Mouse (Mus musculus) retina, postnatal 7 days (tissue): ENCODE measurements around the gene Me3.

Experiments used
- DNase-seq: peaks from one replicate; pipeline ENCODE4 v3.0.0-alpha.2; 2012; ENCODE audit warnings: low read depth, low spot score

Gene Me3

GRCm38 (mm10) chr7:89829201-89829600, 197.0 kb downstream of the Me3 start:
- no peak for DNase-seq

DNA sequence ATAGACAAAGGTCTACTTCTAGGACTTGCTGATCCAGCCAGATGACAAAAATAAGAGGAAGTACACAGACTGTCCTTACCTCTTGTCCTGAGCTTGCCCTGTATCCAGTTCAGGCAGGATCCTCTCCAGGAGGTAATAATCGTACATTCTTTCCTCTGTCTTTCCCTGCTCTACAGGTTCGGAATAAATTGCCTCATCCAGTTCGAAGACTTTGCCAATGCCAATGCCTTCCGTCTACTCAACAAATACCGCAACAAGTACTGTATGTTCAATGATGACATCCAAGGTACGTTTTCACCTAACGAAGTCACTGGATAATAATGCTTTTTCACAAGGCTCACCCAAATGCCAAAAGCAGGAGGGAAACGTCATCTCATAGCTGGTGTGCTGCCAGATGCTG, 201.3 kb downstream of the Me3 start:
- DNase-seq: no peak

- no peak for DNase-seq
Measured at GRCm38 (mm10) chr7:89835566-89835965, 203.4 kb downstream of the Me3 start.

DNA sequence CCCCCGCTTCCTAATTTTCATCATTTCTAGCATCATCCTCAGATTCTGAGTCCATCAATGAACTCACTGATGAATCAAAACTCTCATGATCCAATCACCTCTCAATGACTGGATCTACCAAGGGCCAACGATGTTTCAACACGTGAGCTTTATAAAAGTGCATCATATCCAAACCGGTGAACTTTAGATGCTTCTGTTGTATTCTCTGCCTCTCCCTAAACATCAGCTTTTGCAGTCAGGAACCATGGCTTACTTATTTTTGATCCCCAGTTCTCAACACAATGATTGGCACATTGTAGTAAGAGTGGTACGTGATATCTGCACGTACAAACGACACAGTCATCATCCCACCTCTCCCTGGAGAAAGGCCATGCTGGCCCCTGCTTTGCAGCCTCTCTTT, 204.5 kb downstream of the Me3 start:
- no peak for DNase-seq

DNA sequence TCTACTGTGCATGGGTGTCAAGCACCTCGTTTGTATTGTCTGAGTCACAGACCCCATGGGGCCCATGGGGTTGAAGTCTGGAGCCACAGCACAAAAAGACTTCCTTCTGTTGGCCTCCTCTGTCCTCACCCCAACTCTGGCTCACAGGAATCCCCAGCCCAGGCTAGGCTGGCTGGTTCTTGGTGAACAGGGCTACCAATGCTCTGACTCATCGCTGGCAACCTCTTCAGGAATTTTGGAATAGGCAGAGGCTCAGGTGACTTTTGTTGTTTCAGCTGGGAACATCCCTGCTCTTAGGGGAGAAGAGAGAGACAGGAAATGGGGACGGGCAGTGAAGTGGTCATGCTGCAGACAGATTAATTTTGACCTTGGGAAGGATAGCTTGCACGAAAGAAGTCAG, 205.6 kb downstream of the Me3 start:
- no peak for DNase-seq

DNA sequence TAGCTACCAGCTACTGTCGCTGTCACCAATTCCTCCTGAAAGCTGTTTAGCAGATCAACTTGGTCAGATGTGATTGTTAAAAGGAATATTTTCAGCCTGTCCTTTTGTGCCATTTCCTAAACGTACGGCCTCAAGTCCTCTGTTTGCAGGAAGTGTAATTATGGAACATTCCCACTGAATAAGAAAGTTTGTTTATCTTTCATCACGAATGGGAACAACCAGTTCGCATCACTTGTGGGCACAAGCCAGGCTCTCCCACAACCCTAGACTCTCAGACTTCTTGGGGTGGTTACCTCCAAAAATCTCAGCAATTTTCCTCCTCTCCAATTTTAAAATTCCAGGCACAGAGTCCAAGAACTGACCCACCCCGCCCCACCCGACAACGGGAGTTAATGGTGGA, 207.5 kb downstream of the Me3 start:
- no peak for DNase-seq

- DNase-seq: peak; percentile 83
Measured at GRCm38 (mm10) chr7:89841670-89842403, 209.6 kb downstream of the Me3 start.

- no peak for DNase-seq
Measured at GRCm38 (mm10) chr7:89842404-89842715, 210.2 kb downstream of the Me3 start.

DNA sequence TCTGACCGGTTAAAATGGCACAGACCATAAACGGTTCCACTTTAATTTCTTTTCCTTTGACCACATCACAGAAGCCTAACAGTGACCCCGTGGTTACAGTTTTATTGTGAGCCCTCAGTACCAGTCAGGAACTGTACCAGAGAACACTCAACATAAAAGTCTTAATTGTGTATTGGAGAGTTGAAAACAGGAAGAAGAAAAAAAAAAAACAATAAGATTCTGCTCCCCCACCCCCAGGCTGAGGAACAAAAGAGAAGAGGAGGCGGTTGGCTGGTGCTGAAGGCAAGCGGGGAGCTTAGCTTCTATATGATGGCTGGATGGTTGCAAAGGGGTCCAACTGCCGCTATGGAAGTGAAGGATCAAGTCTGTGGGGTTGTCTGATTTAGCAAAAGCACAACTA, 210.9 kb downstream of the Me3 start:
- no peak for DNase-seq

DNA sequence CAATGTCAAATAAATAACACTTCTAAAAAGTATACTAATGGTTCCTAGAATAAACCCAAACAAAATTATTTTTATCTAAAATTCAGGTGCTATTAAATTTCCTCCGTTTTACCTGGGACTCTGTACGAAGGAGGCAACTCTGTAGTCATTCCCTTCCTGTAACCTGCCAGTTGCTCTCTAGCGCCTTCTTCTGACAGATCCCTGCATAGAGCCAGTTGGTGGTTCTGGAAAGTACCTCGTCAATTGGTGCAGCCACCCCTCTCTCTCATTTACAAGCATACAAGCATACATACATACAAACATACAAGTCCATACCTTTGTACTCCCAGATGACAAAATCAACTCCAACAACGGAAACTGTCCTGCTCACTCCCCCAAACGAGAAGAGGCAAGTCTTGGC, 211.3 kb downstream of the Me3 start:
- no peak for DNase-seq

DNA sequence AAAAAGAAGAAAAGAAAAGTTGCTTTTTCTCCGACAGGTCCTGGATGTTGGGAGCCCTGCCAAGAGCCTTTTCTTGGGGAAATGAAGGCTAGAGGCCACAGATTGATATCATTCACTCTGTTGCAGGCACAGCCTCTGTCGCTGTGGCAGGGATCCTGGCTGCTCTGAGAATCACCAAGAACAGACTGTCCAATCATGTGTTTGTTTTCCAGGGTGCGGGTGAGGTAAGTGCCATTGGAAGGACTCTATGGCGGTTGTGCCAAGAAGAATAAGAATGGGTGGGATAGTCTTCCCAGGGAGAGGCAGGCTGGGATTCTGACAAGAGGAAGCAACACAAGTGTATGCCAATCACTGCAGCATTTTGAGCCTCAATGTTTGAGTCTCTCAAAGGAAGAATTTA, 213.5 kb downstream of the Me3 start:
- DNase-seq: no peak

GRCm38 (mm10) chr7:89850510-89850909, 218.3 kb downstream of the Me3 start:
- no peak for DNase-seq

DNA sequence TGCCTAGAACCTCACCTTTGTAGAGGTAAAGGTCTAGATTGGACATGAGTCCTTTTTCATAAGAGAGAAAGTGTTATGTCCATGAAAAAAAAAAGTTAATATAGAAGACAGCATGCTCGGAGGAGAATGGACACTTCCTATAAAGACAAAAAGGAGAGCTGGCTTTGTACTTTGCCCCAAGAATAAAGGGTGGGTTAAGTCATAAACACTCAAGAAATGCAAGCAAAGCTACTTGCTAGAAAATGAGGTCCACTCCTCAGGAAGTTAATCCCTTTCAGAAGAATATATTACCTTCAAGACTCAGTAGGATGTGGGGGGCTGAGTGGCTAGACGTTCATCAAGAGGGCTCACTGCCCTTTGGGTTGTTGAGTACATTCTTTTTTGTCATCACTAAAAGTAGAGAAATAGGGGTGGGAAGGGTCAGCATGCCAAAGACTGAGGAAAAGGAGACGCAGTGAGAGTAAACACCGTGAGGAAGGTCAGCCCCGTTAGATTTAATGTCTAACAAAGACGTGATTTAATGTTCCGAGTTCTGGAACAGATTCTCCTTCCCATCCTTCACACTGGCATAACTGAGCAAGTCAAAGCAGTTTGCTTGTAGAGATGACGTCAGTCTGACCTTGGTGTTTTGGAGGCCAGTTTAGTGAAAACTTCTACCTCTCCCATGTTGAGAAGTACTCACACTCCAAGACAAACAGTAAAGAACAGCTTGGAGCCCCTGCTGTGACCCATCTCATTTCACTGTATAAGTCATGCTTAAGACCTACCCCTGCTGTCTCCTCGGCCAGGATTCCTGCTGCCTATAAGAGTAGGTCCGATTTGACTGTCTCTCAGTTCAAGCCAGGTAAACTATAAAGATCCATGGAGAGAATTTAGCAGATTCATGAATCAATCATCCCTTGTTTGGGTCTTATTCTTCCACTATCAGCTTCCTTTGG, 220.2 kb downstream of the Me3 start:
- no peak for DNase-seq

- no peak for DNase-seq
Measured at GRCm38 (mm10) chr7:89853131-89853530, 220.9 kb downstream of the Me3 start.

DNA sequence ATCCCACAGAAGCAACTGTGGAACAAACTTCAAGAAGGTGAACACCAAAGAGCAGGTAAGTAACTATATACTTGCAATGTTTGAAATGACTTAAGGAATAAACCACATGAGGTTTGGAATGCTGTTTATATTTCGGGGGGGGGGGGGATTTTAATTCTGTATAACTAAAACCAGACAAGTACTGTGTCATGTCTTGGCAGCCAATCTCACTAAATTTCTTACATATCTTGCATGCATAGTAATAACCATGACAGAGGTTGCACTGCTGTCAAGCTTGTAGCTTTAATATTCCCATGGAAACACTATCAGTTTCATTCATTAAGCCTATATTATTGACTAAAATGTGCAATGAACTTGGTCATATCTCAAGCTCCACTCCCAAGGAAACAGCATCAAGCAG, 223.0 kb downstream of the Me3 start:
- DNase-seq: no peak

- no peak for DNase-seq
Measured at GRCm38 (mm10) chr7:89856440-89857217, 224.4 kb downstream of the Me3 start.

DNA sequence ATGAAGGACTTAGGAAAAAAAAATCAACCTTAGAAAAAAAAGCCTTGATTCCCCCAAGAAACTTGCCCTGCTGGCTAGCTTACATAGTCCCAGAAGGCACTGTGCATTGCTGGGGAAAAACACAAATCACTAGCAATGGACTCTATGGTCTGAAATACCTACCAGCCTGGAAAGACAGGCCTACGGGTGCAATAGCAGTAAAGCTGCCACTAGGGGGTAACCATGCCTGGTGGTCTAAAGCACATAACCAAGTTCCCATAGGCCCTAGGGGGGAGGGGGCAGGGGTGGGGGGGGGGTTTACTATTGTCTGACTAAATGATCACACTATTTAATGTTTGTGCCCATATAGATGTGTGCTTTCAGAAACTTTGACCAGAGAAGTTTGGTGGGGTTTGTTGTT, 232.6 kb downstream of the Me3 start:
- DNase-seq: no peak

DNA sequence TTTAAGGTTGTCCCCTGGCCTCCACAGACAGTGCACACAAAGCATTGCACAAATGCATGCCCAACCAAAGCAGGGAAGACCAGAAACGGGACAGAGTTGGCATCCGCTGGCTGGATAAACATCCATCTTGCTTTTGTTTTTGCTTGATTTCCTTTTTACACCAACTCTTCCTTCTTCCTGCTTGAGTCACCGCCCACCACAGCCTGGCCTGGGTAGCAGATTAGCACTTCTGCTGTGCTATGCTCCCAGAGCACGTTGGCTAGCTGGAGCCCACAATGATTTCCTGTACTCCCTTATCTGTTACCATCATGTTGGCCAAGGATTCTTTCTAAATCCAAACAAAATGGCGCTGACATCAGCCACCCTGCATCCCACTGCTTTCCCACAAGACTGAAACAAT, 235.0 kb downstream of the Me3 start:
- DNase-seq: no peak

- DNase-seq: no peak
Measured at GRCm38 (mm10) chr7:89879686-89880085, 247.5 kb downstream of the Me3 start.

- DNase-seq: no peak
Measured at GRCm38 (mm10) chr7:89884551-89884950, 252.4 kb downstream of the Me3 start.

DNA sequence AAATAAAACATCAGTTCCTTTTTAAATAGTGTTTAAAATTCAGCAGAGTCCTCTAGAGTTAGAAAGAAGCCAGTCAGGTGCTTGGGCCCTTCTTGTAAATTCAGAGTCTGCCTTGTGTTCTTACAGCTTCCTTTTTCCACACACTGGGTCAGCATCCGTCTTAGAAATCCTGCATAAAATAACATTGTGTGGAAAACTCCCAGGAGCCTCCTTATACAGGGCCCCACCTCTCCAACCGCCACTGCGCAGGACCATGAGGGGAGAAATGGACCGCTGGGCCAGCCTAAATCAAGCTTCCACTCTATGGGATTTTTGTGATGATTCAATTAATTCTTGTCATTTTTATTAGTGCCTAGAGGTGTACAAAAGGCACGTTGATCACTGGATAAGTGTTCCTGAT, 259.2 kb downstream of the Me3 start:
- no peak for DNase-seq

DNA sequence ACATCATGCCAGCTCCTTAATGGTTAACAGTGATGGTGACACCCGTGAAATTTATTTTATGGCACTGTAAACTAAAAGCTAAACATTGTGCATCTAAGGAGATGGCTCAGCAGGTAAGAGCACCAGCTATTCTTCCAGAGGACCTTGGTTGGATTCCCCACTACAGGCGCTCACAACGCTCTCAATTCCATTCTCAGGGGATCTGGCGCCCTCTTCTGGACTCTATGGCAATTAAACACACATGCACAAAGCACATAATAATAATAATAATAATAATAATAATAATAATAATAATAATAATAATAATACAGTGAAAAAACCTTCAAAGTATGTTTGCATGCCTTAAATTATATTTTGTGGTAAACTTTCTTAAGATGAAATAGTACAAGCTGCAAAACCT, 259.7 kb downstream of the Me3 start:
- DNase-seq: no peak
